Mouse (Mus musculus): ENCODE measurements at regions not wholly inside any gene's neighbourhood (a gene's known extent, or its start where the extent isn't known, plus 50 kb on each side); places are given as distances from the start of the nearest gene placed in this dataset.

GRCm38 (mm10) chr13:70127310-70127709, 325.1 kb downstream of the Med10 start:
- no peak for DNase-seq (ENCODE audit: low read depth)

GRCm38 (mm10) chr13:70134544-70134943, 332.3 kb downstream of the Med10 start:
- no peak for DNase-seq (ENCODE audit: low read depth)

DNA sequence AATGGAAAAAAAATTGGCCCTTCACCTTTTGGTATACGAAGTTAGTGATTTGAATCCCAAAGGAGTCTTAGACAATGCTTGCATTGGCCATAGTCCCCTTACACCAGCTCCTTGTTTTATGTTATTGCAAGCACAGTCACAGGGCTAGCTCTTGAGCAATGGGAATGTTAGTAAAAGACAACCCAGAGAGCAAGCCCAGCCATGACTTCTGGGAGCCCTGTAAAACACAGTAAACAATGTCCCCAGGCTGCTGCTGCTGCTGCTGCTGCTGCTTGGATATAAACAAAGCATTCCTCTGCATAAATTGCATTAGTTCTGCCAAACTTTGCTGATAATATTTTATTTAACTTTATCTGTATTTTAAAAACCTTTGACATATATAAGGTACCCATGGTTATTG, 334.0 kb downstream of the Med10 start:
- DNase-seq (ENCODE audit: low read depth) = no peak

- DNase-seq (ENCODE audit: low read depth) = no peak
Observed at GRCm38 (mm10) chr13:70144461-70144860, 342.3 kb downstream of the Med10 start.

GRCm38 (mm10) chr13:70145466-70145865, 343.3 kb downstream of the Med10 start:
- no peak for DNase-seq (ENCODE audit: low read depth)

- DNase-seq (ENCODE audit: low read depth) = no peak
Observed at GRCm38 (mm10) chr13:70149041-70149898, 347.1 kb downstream of the Med10 start.

GRCm38 (mm10) chr13:70149899-70150184, 347.6 kb downstream of the Med10 start:
- no peak for DNase-seq (ENCODE audit: low read depth)

DNA sequence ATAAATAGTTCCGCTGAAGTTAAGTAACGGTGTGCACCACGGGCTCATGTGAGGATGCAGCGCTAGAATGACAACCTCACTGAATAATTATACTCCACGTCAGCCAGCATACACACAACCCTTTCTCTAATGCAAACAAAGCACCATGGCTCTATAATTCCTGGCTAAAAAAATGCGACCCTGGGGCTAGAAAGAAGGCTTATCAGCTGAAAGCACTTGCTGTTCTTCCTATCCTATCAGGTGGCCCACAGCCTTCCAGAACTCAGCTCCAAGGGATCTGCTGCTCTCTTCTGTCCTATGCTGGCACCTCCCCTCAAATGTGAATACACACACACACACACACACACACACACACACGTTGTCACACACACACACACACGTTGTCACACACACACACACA, 350.9 kb downstream of the Med10 start:
- no peak for DNase-seq (ENCODE audit: low read depth)

- no peak for DNase-seq (ENCODE audit: low read depth)
Observed at GRCm38 (mm10) chr13:70155596-70155995, 353.4 kb downstream of the Med10 start.

DNA sequence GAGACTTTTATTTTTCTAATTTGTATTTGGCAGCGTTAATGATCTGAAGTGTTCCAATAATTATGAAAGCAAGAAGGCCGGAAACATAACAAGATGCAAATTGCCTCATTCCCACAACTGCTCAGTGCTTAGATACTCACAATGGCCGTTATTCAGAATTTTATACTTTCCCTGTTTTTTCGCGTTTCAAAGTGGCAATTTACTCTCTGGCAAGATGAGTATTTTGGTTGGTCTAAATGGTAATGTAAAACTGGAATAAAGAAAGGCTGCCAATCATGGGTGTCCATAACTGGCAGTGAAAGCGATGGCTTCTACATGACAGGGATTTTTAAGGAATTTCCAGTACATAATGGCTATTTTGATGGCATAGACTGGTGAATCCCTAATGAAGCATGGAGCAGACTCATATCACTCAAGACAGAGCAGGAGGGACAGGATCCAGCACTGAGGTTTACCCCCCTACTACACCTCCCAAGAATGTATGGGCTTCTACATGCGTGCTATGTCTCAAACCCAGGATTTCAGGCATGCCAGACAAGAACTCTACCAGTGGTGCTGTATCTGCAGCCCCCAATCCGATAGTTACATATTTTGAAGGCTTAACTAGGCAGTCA, 354.9 kb downstream of the Med10 start:
- no peak for DNase-seq (ENCODE audit: low read depth)

DNA sequence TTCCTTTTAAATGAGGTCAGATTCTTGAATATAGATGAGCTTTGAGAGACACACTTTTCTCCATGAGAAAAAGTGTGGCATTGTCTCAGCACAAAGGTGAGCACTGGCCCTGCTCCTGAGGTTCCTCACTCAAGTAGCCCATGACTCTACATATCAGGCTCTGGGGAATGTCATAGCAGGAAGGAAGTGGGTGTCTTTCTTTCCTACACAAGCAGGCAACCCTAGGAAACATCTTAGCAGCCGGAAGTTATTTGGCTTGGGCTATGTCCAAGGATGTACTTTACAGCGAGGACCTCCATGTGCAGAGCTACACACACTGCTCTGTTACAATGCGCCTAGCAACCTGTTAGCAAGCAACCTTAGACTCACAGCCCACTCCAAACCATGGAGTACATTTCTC, 356.9 kb downstream of the Med10 start:
- DNase-seq (ENCODE audit: low read depth) = no peak

GRCm38 (mm10) chr13:70159604-70160003, 357.4 kb downstream of the Med10 start:
- no peak for DNase-seq (ENCODE audit: low read depth)

- DNase-seq (ENCODE audit: low read depth) = no peak
Observed at GRCm38 (mm10) chr13:70162115-70162514, 359.9 kb downstream of the Med10 start.

DNA sequence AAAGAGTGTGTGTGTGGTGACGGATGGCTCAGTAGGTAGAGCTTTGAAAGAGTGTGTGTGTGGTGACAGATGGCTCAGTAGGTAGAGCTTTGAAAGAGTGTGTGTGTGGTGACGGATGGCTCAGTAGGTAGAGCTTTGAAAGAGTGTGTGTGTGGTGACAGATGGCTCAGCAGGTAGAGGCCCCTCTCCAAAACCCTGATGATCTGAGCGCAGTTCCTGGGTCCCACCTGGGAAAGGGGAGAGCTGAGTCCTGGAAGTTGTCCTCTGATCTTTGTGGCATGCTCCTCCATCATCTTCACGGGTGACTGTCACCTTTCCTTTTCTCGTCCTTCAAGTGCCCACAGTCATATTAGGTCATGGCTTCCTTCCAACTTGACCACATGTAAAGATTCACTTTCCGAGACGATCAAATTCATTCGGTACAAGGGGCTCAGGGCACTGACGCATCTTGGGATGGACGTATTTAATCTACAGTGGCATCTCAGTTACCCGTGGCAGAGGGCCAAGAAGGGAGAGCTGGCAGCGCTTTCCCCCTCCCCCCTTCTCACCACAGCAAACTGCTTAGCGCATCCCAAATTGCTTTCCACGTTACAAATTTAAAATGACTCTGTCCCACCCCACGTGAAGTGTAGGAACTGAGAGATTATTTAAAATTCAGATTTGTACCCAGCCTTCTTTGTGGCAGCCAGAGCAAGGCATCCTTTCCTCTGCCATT, 363.5 kb downstream of the Med10 start:
- no peak for DNase-seq (ENCODE audit: low read depth)

GRCm38 (mm10) chr13:70167747-70168146, 365.6 kb downstream of the Med10 start:
- DNase-seq (ENCODE audit: low read depth) = no peak

DNA sequence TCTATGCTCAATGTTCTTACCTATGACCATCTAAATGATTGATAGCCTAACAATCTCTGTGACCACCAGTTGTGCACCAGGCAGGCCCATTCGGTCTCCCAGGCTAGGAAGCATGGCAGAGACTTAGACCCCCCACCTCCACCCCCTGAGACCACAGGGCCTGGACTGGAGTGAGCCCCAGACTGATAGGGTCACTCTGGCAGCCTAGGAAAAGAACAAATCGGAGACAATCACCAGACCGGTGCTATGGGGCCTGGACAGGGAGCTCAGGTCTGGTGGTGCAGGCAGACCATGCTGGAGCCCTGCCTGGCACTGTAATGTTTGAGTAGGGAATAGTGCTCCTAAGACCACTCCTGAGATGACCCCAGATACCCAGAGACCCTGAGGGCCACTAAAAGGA, 366.7 kb downstream of the Med10 start:
- no peak for DNase-seq (ENCODE audit: low read depth)

GRCm38 (mm10) chr13:70177066-70177465, 374.9 kb downstream of the Med10 start:
- DNase-seq (ENCODE audit: low read depth) = no peak

DNA sequence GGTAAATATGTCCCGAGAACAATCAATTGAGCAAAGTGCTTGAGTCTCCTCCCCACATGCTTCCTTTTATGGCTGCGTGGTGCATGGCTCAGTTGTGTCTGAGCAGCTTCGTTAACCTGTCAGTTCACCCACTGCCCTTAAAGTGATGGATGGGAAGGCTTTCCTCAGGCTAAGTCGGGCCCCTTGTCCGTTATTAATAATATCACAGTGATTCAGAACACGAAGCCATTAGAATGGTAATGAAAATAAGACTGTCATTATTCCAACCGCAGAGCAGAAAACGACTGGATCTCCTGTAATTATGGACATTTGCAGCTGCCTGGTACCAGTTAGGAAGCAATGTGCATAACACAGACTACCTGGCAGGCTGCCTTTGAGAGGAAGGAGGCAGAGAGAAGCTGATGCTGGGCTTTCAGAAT, 375.9 kb downstream of the Med10 start:
- no peak for DNase-seq (ENCODE audit: low read depth)

DNA sequence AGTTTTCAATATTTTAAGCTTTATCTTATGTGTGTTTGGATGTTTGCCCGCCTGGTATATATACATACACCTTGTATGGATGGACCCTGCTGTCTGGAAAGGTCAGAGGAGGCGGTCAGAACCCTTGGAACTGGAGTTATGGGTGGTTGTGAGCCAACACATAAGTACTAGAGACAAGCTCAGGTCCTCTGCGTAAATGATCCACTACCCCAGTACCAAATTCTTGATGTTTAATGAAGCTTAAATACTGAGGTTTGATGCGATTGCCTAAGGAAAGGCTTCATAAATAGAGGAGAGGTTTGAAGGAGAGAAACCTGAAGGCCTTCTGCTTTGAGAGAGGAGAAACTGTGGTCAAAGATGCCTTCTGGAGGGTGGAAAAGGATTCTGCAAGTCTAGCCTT, 388.8 kb downstream of the Med10 start:
- DNase-seq (ENCODE audit: low read depth) = no peak

- DNase-seq (ENCODE audit: low read depth) = no peak
Observed at GRCm38 (mm10) chr13:70192101-70193025, 390.2 kb downstream of the Med10 start.

DNA sequence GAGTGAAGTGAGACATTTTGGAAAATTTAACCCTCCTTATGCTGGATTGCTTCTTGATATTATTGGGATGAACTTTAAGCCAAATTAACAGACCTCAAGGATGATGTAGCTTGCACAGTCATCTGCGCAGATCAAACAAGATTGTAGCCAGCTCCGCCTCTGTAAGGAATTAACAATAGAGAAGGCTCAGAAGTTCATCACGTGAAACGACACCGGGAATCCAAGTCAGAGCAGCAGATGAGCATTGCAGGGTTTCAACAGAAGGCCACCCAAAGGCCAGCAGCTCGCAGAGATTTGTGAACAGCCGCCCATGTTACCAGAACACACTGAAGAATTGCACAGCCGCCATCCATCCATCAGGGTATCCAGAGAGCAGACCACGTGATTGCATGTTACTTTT, 391.1 kb downstream of the Med10 start:
- no peak for DNase-seq (ENCODE audit: low read depth)

GRCm38 (mm10) chr13:70195854-70196253, 393.7 kb downstream of the Med10 start:
- DNase-seq (ENCODE audit: low read depth) = no peak
